ENCODE assay signal across 8 mouse cellular contexts in the genomic region with DNA sequence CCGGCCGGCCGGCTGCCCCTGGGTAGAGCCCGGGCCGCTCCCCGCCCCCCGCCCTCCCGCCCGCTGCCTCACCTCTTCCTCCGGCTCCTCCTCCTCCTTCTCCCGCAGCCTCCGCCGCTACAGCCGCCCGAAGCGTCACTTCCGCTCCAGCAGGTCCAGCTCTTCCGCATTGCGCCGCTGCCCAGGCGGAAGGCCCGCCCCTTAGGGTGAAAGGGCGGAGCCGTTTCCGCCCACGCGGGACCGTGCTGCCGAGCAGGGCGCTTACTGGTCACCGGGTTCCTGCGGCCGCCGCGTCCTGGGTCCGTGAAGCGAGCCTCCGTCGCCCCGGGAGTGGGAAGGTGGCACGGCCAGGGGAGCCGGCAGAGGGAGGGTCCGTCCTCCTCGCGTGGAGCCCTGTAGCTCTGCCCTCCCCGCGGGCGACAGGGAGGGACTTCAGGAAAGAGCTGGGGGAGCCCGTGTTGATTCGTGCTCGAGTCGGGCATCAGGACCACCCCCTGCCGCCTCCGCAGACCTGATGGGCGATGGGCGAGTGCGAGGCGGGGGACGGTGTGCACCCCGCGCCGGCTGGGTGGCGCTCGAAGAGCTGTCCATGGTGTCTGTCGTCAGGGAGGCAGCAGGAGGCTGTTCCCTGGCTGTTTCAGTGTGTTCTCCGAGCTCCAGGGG. TPM values are rescaled to one million over a fixed set of nuclear protein-coding genes. Genes with fewer than 3 reads are reported as not detected.
DNase-seq lines count a peak whose midpoint lies in the region; ATAC-seq and TF ChIP-seq lines count a peak whose summit lies in the region.

Gene Synj1, minus strand, starts transcription at position 288 of the 663 bp plus-strand sequence.

- WGBS in forebrain, embryonic 15.5 days: under 1% methylated on average over 59 of the region's 66 CpGs
- WGBS in lung, adult 2 months: under 1% methylated on average over 62 of the region's 66 CpGs

- H3K9me3 ChIP-seq in forebrain, embryonic 15.5 days: no peaks in the 10 kb centered on the region

- peaks cover 19% of the 10 kb centered on the region for H3K4me1 ChIP-seq in forebrain, embryonic 15.5 days
- H3K4me1 ChIP-seq in lung, adult 2 months (ENCODE audit: control insufficient read depth, insufficient read depth, low read length): peaks cover 4% of the 10 kb centered on the region; the same call in 1 of the 2 replicates

- no peaks in the 10 kb centered on the region for H3K27me3 ChIP-seq in forebrain, embryonic 15.5 days

- peak within 1 kb of the TSS; percentile 96 for H3K27ac ChIP-seq in forebrain, embryonic 15.5 days (replicated peaks)

- TF ChIP-seq POLR2A in lung, adult 2 months (IDR thresholded peaks at IDR 0.05; ENCODE audit: borderline replicate concordance, extremely low read depth, low read depth, low read length): peak; percentile 59; the same call in 1 of the 2 replicates

- peak; percentile 89 for DNase-seq in ES-CJ7 (ENCODE audit: low read depth, low spot score)
- DNase-seq in cerebellum, adult 11 months: peak; percentile 90
- peak; percentile 87 for DNase-seq in heart, postnatal 25 days (ENCODE audit: low spot score)
- DNase-seq in layer of hippocampus, adult 18-20 months (ENCODE audit: low spot score in 2 of 2): peak; percentile 93 to 95
- DNase-seq in lung, adult 2 months: peak; percentile 86
- DNase-seq in thymus, adult 18-20 months: peak; percentile 86 to 88

- H3K4me3 ChIP-seq in forebrain, embryonic 15.5 days: peak within 1 kb of the TSS; percentile 97
- peak within 1 kb of the TSS; percentile 95 for H3K4me3 ChIP-seq in lung, adult 2 months (replicated peaks; ENCODE audit: extremely low read depth, low read depth, low read length)

- H3K36me3 ChIP-seq in forebrain, embryonic 15.5 days: peaks cover 31% of the 10 kb centered on the region

- ATAC-seq in forebrain, embryonic 15.5 days (replicated peaks): peak; percentile 95
- ATAC-seq in neutrophil, adult 5-6 weeks (ENCODE audit: extremely low read depth, insufficient number of reproducible peaks, low FRiP score, poor library complexity, severe bottlenecking): peak; percentile 96

- intact Hi-C loops in heart, postnatal 25 days (cut with DNase I): loop anchor here (2.0 to 5.0 kb wide), 2 partner anchors 34 to 74 kb away; partner anchors contain the start of genes Cfap298 and Paxbp1

- peak within 1 kb of the TSS; percentile 73 for H3K9ac ChIP-seq in forebrain, embryonic 15.5 days (replicated peaks)

- peak within 1 kb of the TSS; percentile 59 for H3K4me2 ChIP-seq in forebrain, embryonic 15.5 days (replicated peaks)

- TF ChIP-seq CTCF in lung, adult 2 months (IDR thresholded peaks at IDR 0.05; ENCODE audit: insufficient read depth, low read length): no peak

RNA-seq across cellular contexts. Expression of gene Synj1, which starts in this region (rescaled TPM):
- polyA plus RNA-seq in forebrain, embryonic 15.5 days (2015; fragmentation: Nextera tagmentation; extraction: Ambion mirVana): 33.7 and 36.0 TPM in 2 replicates
- 10 to 100 TPM; 27.6 to 29.5 TPM for total RNA-seq in heart, postnatal 25 days (2021)
- total RNA-seq in layer of hippocampus, adult 18-20 months (2021): 100 to 1,000 TPM; 425 to 459 TPM
- 35.8 and 42.2 TPM in 2 replicates for polyA plus RNA-seq in lung, adult 2 months (2012; rRNA removed)
- total RNA-seq in neutrophil, adult 5-6 weeks (2017): 85.6 and 87.6 TPM in 2 replicates

Comparison
In these comparisons a context has a peak if more than half of its experiments do, and no peak if none do; other contexts are left out.
1. Peak in every context shown above with its lines: DNase-seq, ATAC-seq, H3K4me3 ChIP-seq and H3K27ac ChIP-seq.